Mouse (Mus musculus): ENCODE results near the gene 4930467E23Rik.
"Not testable (repeated sequence)": the region's sequence is repeated elsewhere in the genome, so short reads cannot be mapped to it uniquely, and the experiment has no call there.

DNA sequence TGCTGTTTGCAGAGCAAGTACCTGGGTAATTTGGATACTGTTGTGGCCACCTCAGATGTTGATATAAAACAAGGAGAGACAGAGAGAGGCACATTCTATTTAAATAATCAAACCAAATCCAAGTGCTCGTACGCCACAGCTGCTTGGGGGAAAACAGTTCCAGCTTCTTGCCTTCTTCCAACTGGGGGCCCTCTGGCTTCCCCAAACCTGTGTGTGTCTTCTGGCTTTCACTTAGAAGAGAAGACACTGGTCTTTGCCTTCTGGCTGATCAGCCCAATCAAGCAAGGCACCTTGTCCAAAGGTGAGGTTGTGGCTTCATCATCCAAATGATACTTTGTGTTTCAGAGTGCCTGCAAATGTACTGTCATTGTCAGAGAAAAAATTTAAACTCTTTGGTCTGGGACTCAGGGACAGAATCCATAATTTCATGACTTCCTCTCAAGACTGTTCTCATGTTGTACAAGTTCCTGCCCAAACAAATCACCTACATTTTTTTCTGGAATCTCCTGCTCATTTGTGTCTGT lies 17.1 kb upstream of the 4930467E23Rik start:
- not testable (repeated sequence) for TF ChIP-seq CTCF (IDR thresholded peaks at IDR 0.05; ENCODE audit: extremely low read depth, insufficient read length, insufficient replicate concordance, low read depth, low read length); POLR2A (IDR thresholded peaks at IDR 0.05; ENCODE audit: low read depth, low read length)
